10 mouse cellular contexts compared by ENCODE assay signal in the genomic region with DNA sequence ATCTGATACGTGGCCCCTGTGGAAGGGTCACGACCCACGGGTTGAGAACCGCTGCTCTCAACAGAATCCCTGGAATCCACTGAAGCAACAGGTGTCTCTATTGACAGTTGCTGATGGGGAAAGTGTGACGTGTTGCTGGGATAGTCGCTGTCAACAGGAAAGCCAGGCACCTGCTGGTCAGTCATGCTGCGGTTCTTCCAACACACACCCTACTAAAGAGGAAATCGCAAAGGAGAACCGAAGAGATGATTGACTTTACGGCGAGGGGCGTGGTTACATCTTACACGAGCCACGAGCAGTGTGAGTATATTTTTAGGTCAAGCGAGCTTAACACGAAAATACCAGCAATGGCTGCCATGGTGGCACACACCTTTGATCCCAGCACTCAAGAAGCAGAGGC. TPM values are rescaled to one million over a fixed set of nuclear protein-coding genes. Genes with fewer than 3 reads are reported as not detected.
A peak's percentile ranks its signal among the peaks of the same experiment; 100 is the strongest.
DNase-seq lines count a peak whose midpoint lies in the region; ATAC-seq and TF ChIP-seq lines count a peak whose summit lies in the region.
"Had no signal": no experiment of that assay in that cellular context is flagged by ENCODE, and none has a peak within 500 bp of the region (broad histone marks: within the 10 kb centered on the region; RNA-seq: fewer than 3 reads in every experiment).

No protein-coding gene starts in this region.

- ATAC-seq in lung, embryonic 14.5 days (ENCODE audit: insufficient read depth) = no peak

- H3K9ac ChIP-seq in lung, embryonic 14.5 days = no peak overlapping the region
- H3K9ac ChIP-seq: embryonic facial prominence, embryonic 13.5 days; heart, embryonic 15.5 days had no signal

- H3K36me3 ChIP-seq in lung, embryonic 14.5 days (ENCODE audit: insufficient read depth) = no peaks in the 10 kb centered on the region
- H3K36me3 ChIP-seq: embryonic facial prominence, embryonic 13.5 days; heart, embryonic 15.5 days had no signal

- DNase-seq in CD4-positive, CD25-positive, alpha-beta regulatory T cell, adult 2 months (ENCODE audit: low read depth, low spot score) = peak; percentile 84
- peak; percentile 5 for DNase-seq in lung, embryonic 14.5 days
- peak; percentile 60 for DNase-seq in skeletal muscle tissue, adult 2 months (ENCODE audit: low read depth, low spot score)
- no peak for DNase-seq in ovary, adult 18-20 months (ENCODE audit: low spot score)
- no peak for DNase-seq in cerebellum, adult 8-10 months
- DNase-seq in frontal cortex, adult 2 months (ENCODE audit: extremely low spot score in 1 of 2, low spot score in 1 of 2) = no peak
- DNase-seq: kidney, adult 2 months had no signal

- H3K4me2 ChIP-seq in lung, embryonic 14.5 days = no peak overlapping the region
- H3K4me2 ChIP-seq: embryonic facial prominence, embryonic 13.5 days; heart, embryonic 15.5 days had no signal

- H3K27ac ChIP-seq in bone marrow, adult 2 months (ENCODE audit: control insufficient read depth, insufficient read depth, low read depth, low read length, poor library complexity) = peak overlapping the region; percentile 53
- H3K27ac ChIP-seq in lung, embryonic 14.5 days (ENCODE audit: low read depth) = no peak overlapping the region
- H3K27ac ChIP-seq: embryonic facial prominence, embryonic 13.5 days; heart, embryonic 15.5 days had no signal

- no peak for TF ChIP-seq POLR2A in bone marrow, adult 2 months (IDR thresholded peaks at IDR 0.05; ENCODE audit: borderline replicate concordance, control insufficient read depth, low read depth, low read length)

- peaks cover 6% of the 10 kb centered on the region for H3K4me1 ChIP-seq in bone marrow, adult 2 months (ENCODE audit: control insufficient read depth, insufficient read depth, low read length)
- no peaks in the 10 kb centered on the region for H3K4me1 ChIP-seq in lung, embryonic 14.5 days (ENCODE audit: insufficient read depth)
- H3K4me1 ChIP-seq: embryonic facial prominence, embryonic 13.5 days had no signal

- H3K9me3 ChIP-seq in lung, embryonic 14.5 days (ENCODE audit: low read depth, low read length) = peaks cover 5% of the 10 kb centered on the region; the same call in 1 of the 2 replicates
- H3K9me3 ChIP-seq: heart, embryonic 15.5 days had no signal

- TF ChIP-seq CTCF in bone marrow, adult 2 months (IDR thresholded peaks at IDR 0.05; ENCODE audit: control insufficient read depth, insufficient read depth, low read length) = no peak
- no peak for TF ChIP-seq CTCF in lung, embryonic 14.5 days (IDR thresholded peaks at IDR 0.05; ENCODE audit: low read depth)

- no peak overlapping the region for H3K4me3 ChIP-seq in bone marrow, adult 2 months (replicated peaks; ENCODE audit: control insufficient read depth, low read depth, low read length)
- no peak overlapping the region for H3K4me3 ChIP-seq in lung, embryonic 14.5 days (ENCODE audit: low read depth, low read length)
- H3K4me3 ChIP-seq: embryonic facial prominence, embryonic 13.5 days; heart, embryonic 15.5 days had no signal

- 23% methylated on average over 16 of the region's 16 CpGs for WGBS in bone marrow, adult 2 months
- 78% methylated on average over 16 of the region's 16 CpGs for WGBS in lung, embryonic 14.5 days

- H3K27me3 ChIP-seq in lung, embryonic 14.5 days (ENCODE audit: insufficient read depth, low read length) = no peaks in the 10 kb centered on the region
- H3K27me3 ChIP-seq: embryonic facial prominence, embryonic 13.5 days; heart, embryonic 15.5 days had no signal

RNA-seq across cellular contexts. Expression of a gene that starts 20.7 kb away (rescaled TPM):
- polyA plus RNA-seq in bone marrow, adult 2 months (2011; ENCODE audit: insufficient read depth, insufficient read length, low replicate concordance, missing spikeins) = 0.61 and 13.4 TPM in 2 replicates
- not detected in 2 replicates for polyA plus RNA-seq in lung, embryonic 14.5 days (2014; fragmentation: Nextera tagmentation; extraction: Ambion mirVana)
- polyA plus RNA-seq in frontal cortex, adult 2 months (2012; rRNA removed) = 0.04 TPM in 1 of 2 replicates, not detected in the other

RNA-seq across cellular contexts. Expression of a gene that starts 22.3 kb away (rescaled TPM):
- 38.4 and 48.4 TPM in 2 replicates for polyA plus RNA-seq in bone marrow, adult 2 months (2011; ENCODE audit: insufficient read depth, insufficient read length, low replicate concordance, missing spikeins)
- 21.6 and 23.0 TPM in 2 replicates for polyA plus RNA-seq in lung, embryonic 14.5 days (2014; fragmentation: Nextera tagmentation; extraction: Ambion mirVana)
- 40.9 and 44.6 TPM in 2 replicates for polyA plus RNA-seq in frontal cortex, adult 2 months (2012; rRNA removed)

Comparison
In these comparisons a context has a peak if more than half of its experiments do, and no peak if none do; other contexts are left out.
1. DNase-seq: peak in CD4-positive, CD25-positive, alpha-beta regulatory T cell, adult 2 months (single experiment), lung, embryonic 14.5 days (single experiment) and skeletal muscle tissue, adult 2 months (single experiment); none in ovary, adult 18-20 months (single experiment), cerebellum, adult 8-10 months (single experiment) and frontal cortex, adult 2 months (0 of 2).